Mouse (Mus musculus) stomach, embryonic 15.5 days (tissue): ENCODE results near the gene Zfp384. TPM values are rescaled to one million over a fixed set of nuclear protein-coding genes. Genes with fewer than 3 reads are reported as not detected.
A peak's percentile ranks its signal among the peaks of the same experiment; 100 is the strongest.
"Not testable (repeated sequence)": the region's sequence is repeated elsewhere in the genome, so short reads cannot be mapped to it uniquely, and the experiment has no call there.

ENCODE experiments used
- ATAC-seq: fragments of 200-750 bp; cut with Nextera tagmentation; 2 replicates; pipeline ENCODE4 v1.8.0; 2017; ENCODE audit warnings: low read depth, moderate number of reproducible peaks, moderate TSS enrichment; ENCODE audit not compliant: insufficient read depth, low FRiP score
- H3K27ac ChIP-seq: fragments of 300-500 bp; sonication (generic); 2 replicates; pipeline ENCODE4 v1.5.1; 2015; ENCODE audit warnings: mild to moderate bottlenecking, inconsistent platforms
- H3K27me3 ChIP-seq: fragments of 300-500 bp; sonication (generic); replicated peaks from 2 replicates; pipeline ENCODE4 v1.6.1; 2015; ENCODE audit warnings: inconsistent platforms
- H3K36me3 ChIP-seq: fragments of 300-500 bp; sonication (generic); 2 replicates; pipeline ENCODE4 v1.6.1; 2015; ENCODE audit warnings: inconsistent platforms
- H3K4me1 ChIP-seq: fragments of 300-500 bp; sonication (generic); 2 replicates; pipeline ENCODE4 v1.6.1; 2015; ENCODE audit warnings: inconsistent platforms
- H3K4me2 ChIP-seq: fragments of 300-500 bp; sonication (generic); 2 replicates; pipeline ENCODE4 v1.6.1; 2015; ENCODE audit warnings: mild to moderate bottlenecking, inconsistent platforms
- H3K4me3 ChIP-seq: fragments of 300-500 bp; sonication (generic); replicated peaks from 2 replicates; pipeline ENCODE4 v1.5.1; 2015; ENCODE audit warnings: inconsistent platforms
- H3K9ac ChIP-seq: fragments of 300-500 bp; sonication (generic); 2 replicates; pipeline ENCODE4 v1.6.1; 2015; ENCODE audit warnings: inconsistent platforms
- H3K9me3 ChIP-seq: fragments of 300-500 bp; sonication (generic); 2 replicates; pipeline ENCODE4 v1.6.1; 2016; ENCODE audit warnings: inconsistent platforms
- WGBS: fragments of 180-500 bp; shearing (Covaris S2); methylation state at CpG from one replicate; pipeline ENCODE4 v1.1.7; 2015; 5-methylcytosine and 5-hydroxymethylcytosine counted together
- polyA plus RNA-seq: library from polyadenylated mRNA; unstranded; fragments of >200 nt; fragmentation: Nextera tagmentation; extraction: Ambion mirVana; gene quantifications from 2 replicates; pipeline ENCODE4 v1.2.1, GENCODE M21; 2015

Zfp384 gene
- polyA plus RNA-seq, 1 experiment from 2014 or later, result 17.2 TPM

- H3K9ac ChIP-seq, H3K4me3 ChIP-seq, H3K4me1 ChIP-seq, H3K4me2 ChIP-seq, H3K9me3 ChIP-seq, H3K27me3 ChIP-seq, H3K27ac ChIP-seq, ATAC-seq: not testable (repeated sequence)
- WGBS, result 35% methylated on average over 7 of the region's 9 CpGs
- peaks cover 45% of the 10 kb centered on the region for H3K36me3 ChIP-seq
Measured at GRCm38 (mm10) chr6:125030532-125030931, 21.6 kb downstream of the Zfp384 start.

- no peak overlapping the region for H3K4me3 ChIP-seq
- ATAC-seq, result 0 out of 2 replicates have a peak, but pooled peaks have one; percentile 43
- WGBS, result 85% methylated on average over 16 of the region's 16 CpGs
Measured at GRCm38 (mm10) chr6:125031604-125032003, 22.7 kb downstream of the Zfp384 start.

GRCm38 (mm10) chr6:125038666-125039065 lies 29.7 kb downstream of the Zfp384 start:
- H3K4me2 ChIP-seq, result peak overlapping the region; percentile 52
- no peaks in the 10 kb centered on the region for H3K9me3 ChIP-seq
- 88% methylated on average over 4 of the region's 4 CpGs for WGBS
- H3K4me1 ChIP-seq, result 0 out of 2 replicates have a peak, but pooled peaks cover 8% of the 10 kb centered on the region
- peaks cover 26% of the 10 kb centered on the region for H3K36me3 ChIP-seq
- no peaks in the 10 kb centered on the region for H3K27me3 ChIP-seq
- H3K4me3 ChIP-seq, result 0 out of 2 replicates have a peak overlapping the region, but pooled peaks have one; percentile 72
- H3K27ac ChIP-seq, result peak overlapping the region; percentile 77
- ATAC-seq, result no peak
- H3K9ac ChIP-seq, result 0 out of 2 replicates have a peak overlapping the region, but pooled peaks have one; percentile 14

More at GRCm38 (mm10) chr6:125031604-125032003, 22.7 kb downstream of the Zfp384 start:
- no peak overlapping the region for H3K27ac ChIP-seq
- no peak overlapping the region for H3K4me2 ChIP-seq
- H3K9me3 ChIP-seq, result no peaks in the 10 kb centered on the region
- peaks cover 55% of the 10 kb centered on the region for H3K36me3 ChIP-seq
- no peaks in the 10 kb centered on the region for H3K4me1 ChIP-seq
- no peaks in the 10 kb centered on the region for H3K27me3 ChIP-seq
- H3K9ac ChIP-seq, result no peak overlapping the region

- H3K27me3 ChIP-seq, result no peaks in the 10 kb centered on the region
- 5% methylated on average over 8 of the region's 8 CpGs for WGBS
- no peak for ATAC-seq
Measured at GRCm38 (mm10) chr6:125039131-125039530, 30.2 kb downstream of the Zfp384 start.

DNA sequence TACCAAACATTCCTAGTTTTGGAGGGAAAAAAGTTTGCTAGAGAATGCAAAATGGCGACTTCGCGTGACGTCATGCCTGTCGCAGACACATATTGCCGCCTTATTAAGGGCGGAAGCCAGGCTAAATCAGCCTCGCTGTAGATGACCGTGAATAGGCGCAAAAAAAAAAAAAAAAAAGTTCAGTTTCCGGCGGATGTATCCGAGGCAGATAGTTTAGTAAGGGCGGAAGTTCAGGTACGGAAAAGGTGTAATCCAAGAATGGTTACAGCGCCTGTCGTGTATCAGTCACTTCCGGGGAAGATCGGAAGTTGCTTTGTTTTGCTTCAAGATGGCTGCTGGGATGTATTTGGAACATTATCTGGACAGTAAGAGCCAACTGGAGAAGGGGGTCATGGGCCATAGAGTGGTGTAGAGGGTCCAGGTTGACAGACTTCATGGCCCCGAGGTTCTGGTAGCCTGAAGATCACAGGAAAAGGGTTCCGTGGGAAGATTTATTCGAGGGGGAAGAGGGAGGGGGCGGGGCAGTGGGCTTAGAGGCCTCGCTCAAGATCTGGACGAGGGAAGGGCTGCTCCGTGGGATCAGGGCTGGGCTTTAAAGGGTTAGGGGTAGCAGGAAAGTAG lies 30.7 kb downstream of the Zfp384 start, which contains the start of gene Ing4:
Gene Ing4, plus strand, starts transcription at position 228 of the 621 bp plus-strand sequence.
- Histone ChIP-seq H3K9me3 (no peaks in the 10 kb centered on the region), H3K4me2 (peak within 1 kb of the TSS; percentile 69), H3K27ac (peak within 1 kb of the TSS; percentile 77), H3K9ac (peak within 1 kb of the TSS; percentile 45; the same call in 1 of the 2 replicates), H3K27me3 (no peaks in the 10 kb centered on the region), H3K36me3 (peaks cover 30% of the 10 kb centered on the region), H3K4me1 (0 out of 2 replicates have a peak, but pooled peaks cover 8% of the 10 kb centered on the region), H3K4me3 (peak within 1 kb of the TSS; percentile 72)
- under 1% methylated on average over 26 of the region's 26 CpGs for WGBS
- peak; percentile 96 for ATAC-seq

More at GRCm38 (mm10) chr6:125039131-125039530, 30.2 kb downstream of the Zfp384 start:
- Histone ChIP-seq H3K27ac (peak overlapping the region; percentile 77), H3K9ac (peak overlapping the region; percentile 14; the same call in 1 of the 2 replicates), H3K4me3 (peak overlapping the region; percentile 72), H3K9me3 (no peaks in the 10 kb centered on the region), H3K36me3 (peaks cover 26% of the 10 kb centered on the region), H3K4me2 (peak overlapping the region; percentile 52), H3K4me1 (0 out of 2 replicates have a peak, but pooled peaks cover 8% of the 10 kb centered on the region)

DNA sequence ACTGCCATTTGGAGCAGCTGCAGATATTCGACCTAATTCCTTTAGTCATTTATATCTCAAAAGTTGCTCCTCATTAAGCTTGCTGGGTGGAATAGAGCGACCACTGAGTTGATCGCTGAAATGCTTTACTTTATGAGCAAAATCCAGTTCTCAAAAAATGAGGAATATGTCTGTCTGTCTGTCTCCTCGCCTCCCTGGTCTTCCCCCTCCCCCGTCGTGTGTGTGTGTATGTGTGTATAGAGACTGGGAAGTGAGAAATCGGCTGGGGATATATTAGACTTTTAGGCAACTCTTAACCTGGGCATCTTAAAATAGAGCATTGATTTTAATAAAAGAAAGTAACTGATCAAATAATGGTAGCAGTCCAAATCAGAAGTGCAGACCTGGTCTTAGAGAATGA lies 31.3 kb downstream of the Zfp384 start:
- H3K36me3 ChIP-seq, result peaks cover 27% of the 10 kb centered on the region
- peak overlapping the region; percentile 45; the same call in 1 of the 2 replicates for H3K9ac ChIP-seq
- WGBS, result 15% methylated on average over 7 of the region's 7 CpGs
- peak overlapping the region; percentile 63; the same call in 1 of the 2 replicates for H3K27ac ChIP-seq
- no peaks in the 10 kb centered on the region for H3K9me3 ChIP-seq
- peak overlapping the region; percentile 69 for H3K4me2 ChIP-seq
- 0 out of 2 replicates have a peak, but pooled peaks cover 8% of the 10 kb centered on the region for H3K4me1 ChIP-seq
- no peak for ATAC-seq
- H3K27me3 ChIP-seq, result no peaks in the 10 kb centered on the region
- peak overlapping the region; percentile 72 for H3K4me3 ChIP-seq

GRCm38 (mm10) chr6:125041047-125041446 lies 32.1 kb downstream of the Zfp384 start:
- Histone ChIP-seq H3K27ac (no peak overlapping the region), H3K4me3 (no peak overlapping the region), H3K4me2 (no peak overlapping the region), H3K27me3 (no peaks in the 10 kb centered on the region), H3K9ac (no peak overlapping the region), H3K4me1 (0 out of 2 replicates have a peak, but pooled peaks cover 8% of the 10 kb centered on the region), H3K36me3 (peaks cover 18% of the 10 kb centered on the region), H3K9me3 (no peaks in the 10 kb centered on the region)
- ATAC-seq, result no peak
- 72% methylated on average over 7 of the region's 7 CpGs for WGBS

DNA sequence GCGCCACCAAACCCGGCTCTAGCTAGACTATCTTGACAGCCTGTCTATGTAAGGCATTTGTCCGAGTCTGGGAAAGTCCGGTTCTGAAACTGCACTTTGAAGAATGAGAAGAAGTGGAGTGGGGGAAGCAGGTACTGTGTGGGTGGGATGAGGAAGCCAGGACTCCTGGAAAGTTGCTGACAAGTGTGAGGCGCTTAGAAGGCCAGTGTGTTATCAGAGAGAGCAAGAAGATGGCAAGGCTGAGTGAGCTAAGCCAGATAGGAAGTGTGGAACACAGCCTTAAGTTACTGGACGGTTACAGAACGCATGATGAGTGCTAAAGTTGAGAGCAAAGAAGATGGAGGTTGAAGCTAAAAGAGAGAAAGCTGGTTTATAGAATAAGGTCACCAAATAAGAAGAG lies 33.1 kb downstream of the Zfp384 start:
- no peaks in the 10 kb centered on the region for H3K27me3 ChIP-seq

DNA sequence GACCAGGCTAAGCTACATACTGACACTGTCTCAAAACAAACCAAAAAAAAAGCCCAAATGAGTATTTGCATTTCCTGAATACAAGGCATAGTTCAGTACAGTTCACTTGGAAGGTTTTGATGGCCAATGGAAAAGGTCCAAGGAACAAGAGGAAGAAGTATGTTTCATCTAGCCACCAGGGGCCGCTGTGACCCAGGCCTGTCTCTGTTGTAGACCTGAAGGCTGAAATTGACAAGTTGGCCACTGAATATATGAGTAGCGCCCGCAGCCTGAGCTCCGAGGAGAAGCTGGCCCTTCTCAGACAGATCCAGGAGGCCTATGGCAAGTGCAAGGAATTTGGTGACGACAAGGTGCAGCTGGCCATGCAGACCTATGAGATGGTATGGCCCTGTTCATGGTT lies 37.7 kb downstream of the Zfp384 start:
- Histone ChIP-seq H3K9ac (no peak overlapping the region), H3K27me3 (no peaks in the 10 kb centered on the region), H3K4me2 (no peak overlapping the region), H3K36me3 (peaks cover 43% of the 10 kb centered on the region), H3K9me3 (no peaks in the 10 kb centered on the region), H3K4me3 (no peak overlapping the region), H3K4me1 (no peaks in the 10 kb centered on the region), H3K27ac (no peak overlapping the region)
- WGBS, result 28% methylated on average over 5 of the region's 5 CpGs
- ATAC-seq, result 0 out of 2 replicates have a peak, but pooled peaks have one; percentile 19

More for the DNA sequence above, 33.1 kb downstream of the Zfp384 start:
- H3K4me3 ChIP-seq, result no peak overlapping the region
- peaks cover 17% of the 10 kb centered on the region for H3K36me3 ChIP-seq
- ATAC-seq, result no peak
- 92% methylated on average over 7 of the region's 7 CpGs for WGBS
- no peak overlapping the region for H3K27ac ChIP-seq
- H3K9ac ChIP-seq, result no peak overlapping the region
- H3K4me2 ChIP-seq, result no peak overlapping the region
- 0 out of 2 replicates have a peak, but pooled peaks cover 8% of the 10 kb centered on the region for H3K4me1 ChIP-seq
- no peaks in the 10 kb centered on the region for H3K9me3 ChIP-seq

- ATAC-seq, result no peak
- no peak within 1 kb of the TSS for H3K4me3 ChIP-seq
- no peak within 1 kb of the TSS for H3K27ac ChIP-seq
- H3K9me3 ChIP-seq, result no peaks in the 10 kb centered on the region
- peaks cover 45% of the 10 kb centered on the region for H3K36me3 ChIP-seq
- no peaks in the 10 kb centered on the region for H3K4me1 ChIP-seq
- H3K9ac ChIP-seq, result no peak within 1 kb of the TSS
- no peak within 1 kb of the TSS for H3K4me2 ChIP-seq
- WGBS, result 36% methylated on average over 20 of the region's 20 CpGs
- no peaks in the 10 kb centered on the region for H3K27me3 ChIP-seq
Measured at GRCm38 (mm10) chr6:125049678-125050077, 40.7 kb downstream of the Zfp384 start, which contains the start of gene Acrbp. Acrbp (plus strand) TSS chr6:125049689.

- H3K9me3 ChIP-seq, result no peaks in the 10 kb centered on the region
- no peak overlapping the region for H3K4me3 ChIP-seq
- H3K4me2 ChIP-seq, result no peak overlapping the region
- no peak overlapping the region for H3K9ac ChIP-seq
- WGBS, result 63% methylated on average over 5 of the region's 5 CpGs
- H3K27ac ChIP-seq, result no peak overlapping the region
- no peaks in the 10 kb centered on the region for H3K27me3 ChIP-seq
- ATAC-seq, result no peak
- peaks cover 47% of the 10 kb centered on the region for H3K36me3 ChIP-seq
- no peaks in the 10 kb centered on the region for H3K4me1 ChIP-seq
Measured at GRCm38 (mm10) chr6:125051237-125051636, 42.3 kb downstream of the Zfp384 start.

- Histone ChIP-seq H3K4me3 (no peak overlapping the region), H3K9ac (no peak overlapping the region), H3K27me3 (no peaks in the 10 kb centered on the region), H3K27ac (no peak overlapping the region), H3K9me3 (no peaks in the 10 kb centered on the region), H3K36me3 (no peaks in the 10 kb centered on the region), H3K4me1 (0 out of 2 replicates have a peak, but pooled peaks cover 7% of the 10 kb centered on the region), H3K4me2 (no peak overlapping the region)
- WGBS, result 36% methylated on average over 6 of the region's 6 CpGs
- ATAC-seq, result no peak
Measured at GRCm38 (mm10) chr6:125061493-125061892, 52.5 kb downstream of the Zfp384 start.
